Mouse (Mus musculus): ENCODE measurements around the gene Naa38. TPM values are rescaled to one million over a fixed set of nuclear protein-coding genes. Genes with fewer than 3 reads are reported as not detected.
"Not testable (repeated sequence)": the region's sequence is repeated elsewhere in the genome, so short reads cannot be mapped to it uniquely, and the experiment has no call there.

The Naa38 gene
- polyA plus RNA-seq (2014; fragmentation: Nextera tagmentation; extraction: Ambion mirVana) = 158 and 174 TPM in 2 replicates

- peak within 1 kb of the TSS; percentile 59 to 83 for H3K4me3 ChIP-seq (ENCODE audit: control insufficient read depth in 1 of 2, insufficient read depth in 1 of 2, low read depth in 1 of 2, low read length in 2 of 2)
- peak; percentile 59 for ATAC-seq (ENCODE audit: insufficient number of reproducible peaks, insufficient read depth, low FRiP score, low read depth)
- under 1% methylated on average over 24 of the region's 24 CpGs for WGBS
- not testable (repeated sequence) for H3K27me3 ChIP-seq (ENCODE audit: control insufficient read depth, insufficient read depth, low read length); H3K9me3 ChIP-seq (ENCODE audit: control insufficient read depth, low read length)
- H3K36me3 ChIP-seq (ENCODE audit: control insufficient read depth, insufficient read depth, low read length) = peaks cover 12% of the 10 kb centered on the region
- H3K9ac ChIP-seq (ENCODE audit: low read length) = peak within 1 kb of the TSS; percentile 83
- peaks cover 17 to 21% of the 10 kb centered on the region in 2 experiments for H3K4me1 ChIP-seq (ENCODE audit: control insufficient read depth in 2 of 2, insufficient read depth in 2 of 2, low read length in 2 of 2)
- peak within 1 kb of the TSS; percentile 95 to 97 for H3K27ac ChIP-seq (replicated peaks in 1 of 2; ENCODE audit: control insufficient read depth in 1 of 2, insufficient read depth in 1 of 2, low read depth in 2 of 2, low read length in 2 of 2)
- peak within 1 kb of the TSS; percentile 83 for H3K4me2 ChIP-seq (ENCODE audit: low read length)
Measured at GRCm38 (mm10) chr11:69395235-69395633, at the start of gene Naa38, which contains the start of gene Cyb5d1. TSS of gene Naa38 (plus strand) at chr11:69395487. TSS of gene Cyb5d1 (minus strand) at chr11:69395631.

GRCm38 (mm10) chr11:69346441-69346840 is 48.8 kb upstream of the Naa38 start:
- Histone ChIP-seq H3K36me3 (ENCODE audit: control insufficient read depth, insufficient read depth, low read length) (peaks cover 83% of the 10 kb centered on the region), H3K4me1 (ENCODE audit: control insufficient read depth in 2 of 2, insufficient read depth in 2 of 2, low read length in 2 of 2) (no peaks in the 10 kb centered on the region), H3K27me3 (ENCODE audit: control insufficient read depth, insufficient read depth, low read length) (0 out of 2 replicates have a peak, but pooled peaks cover under 1% of the 10 kb centered on the region), H3K4me2 (ENCODE audit: low read length) (no peak overlapping the region), H3K27ac (replicated peaks in 1 of 2; ENCODE audit: control insufficient read depth in 1 of 2, insufficient read depth in 1 of 2, low read depth in 2 of 2, low read length in 2 of 2) (no peak overlapping the region), H3K9me3 (ENCODE audit: control insufficient read depth, low read length) (no peaks in the 10 kb centered on the region), H3K9ac (ENCODE audit: low read length) (no peak overlapping the region), H3K4me3 (ENCODE audit: control insufficient read depth in 1 of 2, insufficient read depth in 1 of 2, low read depth in 1 of 2, low read length in 2 of 2) (no peak overlapping the region)
- ATAC-seq (ENCODE audit: insufficient number of reproducible peaks, insufficient read depth, low FRiP score, low read depth) = no peak
- 86% methylated on average over 26 of the region's 26 CpGs for WGBS

- no peaks in the 10 kb centered on the region for H3K9me3 ChIP-seq (ENCODE audit: control insufficient read depth, low read length)
- no peak for ATAC-seq (ENCODE audit: insufficient number of reproducible peaks, insufficient read depth, low FRiP score, low read depth)
- no peaks in the 10 kb centered on the region for H3K27me3 ChIP-seq (ENCODE audit: control insufficient read depth, insufficient read depth, low read length)
- no peak overlapping the region for H3K4me3 ChIP-seq (ENCODE audit: control insufficient read depth in 1 of 2, insufficient read depth in 1 of 2, low read depth in 1 of 2, low read length in 2 of 2)
- no peak overlapping the region for H3K27ac ChIP-seq (replicated peaks in 1 of 2; ENCODE audit: control insufficient read depth in 1 of 2, insufficient read depth in 1 of 2, low read depth in 2 of 2, low read length in 2 of 2)
- H3K4me1 ChIP-seq (ENCODE audit: control insufficient read depth in 2 of 2, insufficient read depth in 2 of 2, low read length in 2 of 2) = no peaks in the 10 kb centered on the region
- H3K9ac ChIP-seq (ENCODE audit: low read length) = no peak overlapping the region
- 87% methylated on average over 5 of the region's 5 CpGs for WGBS
- no peak overlapping the region for H3K4me2 ChIP-seq (ENCODE audit: low read length)
- peaks cover 99% of the 10 kb centered on the region for H3K36me3 ChIP-seq (ENCODE audit: control insufficient read depth, insufficient read depth, low read length)
Measured at GRCm38 (mm10) chr11:69356544-69356943, 38.7 kb upstream of the Naa38 start.

- no peak overlapping the region for H3K27ac ChIP-seq (replicated peaks in 1 of 2; ENCODE audit: control insufficient read depth in 1 of 2, insufficient read depth in 1 of 2, low read depth in 2 of 2, low read length in 2 of 2)
- WGBS = 88% methylated on average over 12 of the region's 12 CpGs
- H3K9me3 ChIP-seq (ENCODE audit: control insufficient read depth, low read length) = no peaks in the 10 kb centered on the region
- ATAC-seq (ENCODE audit: insufficient number of reproducible peaks, insufficient read depth, low FRiP score, low read depth) = no peak
- H3K4me3 ChIP-seq (ENCODE audit: control insufficient read depth in 1 of 2, insufficient read depth in 1 of 2, low read depth in 1 of 2, low read length in 2 of 2) = no peak overlapping the region
- no peak overlapping the region for H3K9ac ChIP-seq (ENCODE audit: low read length)
- H3K4me2 ChIP-seq (ENCODE audit: low read length) = no peak overlapping the region
- peaks cover 97% of the 10 kb centered on the region for H3K36me3 ChIP-seq (ENCODE audit: control insufficient read depth, insufficient read depth, low read length)
- no peaks in the 10 kb centered on the region for H3K4me1 ChIP-seq (ENCODE audit: control insufficient read depth in 2 of 2, insufficient read depth in 2 of 2, low read length in 2 of 2)
- H3K27me3 ChIP-seq (ENCODE audit: control insufficient read depth, insufficient read depth, low read length) = no peaks in the 10 kb centered on the region
Measured at GRCm38 (mm10) chr11:69357690-69358089, 37.6 kb upstream of the Naa38 start.

GRCm38 (mm10) chr11:69362021-69362420 is 33.3 kb upstream of the Naa38 start:
- Histone ChIP-seq H3K4me2 (ENCODE audit: low read length) (no peak overlapping the region), H3K36me3 (ENCODE audit: control insufficient read depth, insufficient read depth, low read length) (peaks cover 69% of the 10 kb centered on the region), H3K4me3 (ENCODE audit: control insufficient read depth in 1 of 2, insufficient read depth in 1 of 2, low read depth in 1 of 2, low read length in 2 of 2) (no peak overlapping the region), H3K27me3 (ENCODE audit: control insufficient read depth, insufficient read depth, low read length) (no peaks in the 10 kb centered on the region), H3K27ac (replicated peaks in 1 of 2; ENCODE audit: control insufficient read depth in 1 of 2, insufficient read depth in 1 of 2, low read depth in 2 of 2, low read length in 2 of 2) (no peak overlapping the region), H3K4me1 (ENCODE audit: control insufficient read depth in 2 of 2, insufficient read depth in 2 of 2, low read length in 2 of 2) (peaks cover 20% of the 10 kb centered on the region in 2 experiments), H3K9ac (ENCODE audit: low read length) (no peak overlapping the region), H3K9me3 (ENCODE audit: control insufficient read depth, low read length) (no peaks in the 10 kb centered on the region)
- 82% methylated on average over 7 of the region's 7 CpGs for WGBS
- ATAC-seq (ENCODE audit: insufficient number of reproducible peaks, insufficient read depth, low FRiP score, low read depth) = no peak

- Histone ChIP-seq H3K27ac (replicated peaks in 1 of 2; ENCODE audit: control insufficient read depth in 1 of 2, insufficient read depth in 1 of 2, low read depth in 2 of 2, low read length in 2 of 2) (no peak overlapping the region), H3K4me2 (ENCODE audit: low read length) (no peak overlapping the region), H3K9me3 (ENCODE audit: control insufficient read depth, low read length) (no peaks in the 10 kb centered on the region), H3K4me1 (ENCODE audit: control insufficient read depth in 2 of 2, insufficient read depth in 2 of 2, low read length in 2 of 2) (peaks cover 24 to 25% of the 10 kb centered on the region in 2 experiments), H3K36me3 (ENCODE audit: control insufficient read depth, insufficient read depth, low read length) (peaks cover 64% of the 10 kb centered on the region), H3K9ac (ENCODE audit: low read length) (no peak overlapping the region), H3K27me3 (ENCODE audit: control insufficient read depth, insufficient read depth, low read length) (no peaks in the 10 kb centered on the region), H3K4me3 (ENCODE audit: control insufficient read depth in 1 of 2, insufficient read depth in 1 of 2, low read depth in 1 of 2, low read length in 2 of 2) (no peak overlapping the region)
- 82% methylated on average over 2 of the region's 2 CpGs for WGBS
- no peak for ATAC-seq (ENCODE audit: insufficient number of reproducible peaks, insufficient read depth, low FRiP score, low read depth)
Measured at GRCm38 (mm10) chr11:69362479-69362878, 32.8 kb upstream of the Naa38 start.

GRCm38 (mm10) chr11:69364376-69364775 is 30.9 kb upstream of the Naa38 start:
- WGBS = 53% methylated on average over 8 of the region's 8 CpGs
- no peak overlapping the region for H3K4me3 ChIP-seq (ENCODE audit: control insufficient read depth in 1 of 2, insufficient read depth in 1 of 2, low read depth in 1 of 2, low read length in 2 of 2)

GRCm38 (mm10) chr11:69364910-69365309 is 30.4 kb upstream of the Naa38 start:
- peak overlapping the region; percentile 93 for H3K4me2 ChIP-seq (ENCODE audit: low read length)
- under 1% methylated on average over 6 of the region's 6 CpGs for WGBS
- H3K4me1 ChIP-seq (ENCODE audit: control insufficient read depth in 2 of 2, insufficient read depth in 2 of 2, low read length in 2 of 2) = peaks cover 28 to 37% of the 10 kb centered on the region in 2 experiments
- peak overlapping the region; percentile 56; the same call in 1 of the 2 replicates for H3K9ac ChIP-seq (ENCODE audit: low read length)
- no peak overlapping the region for H3K4me3 ChIP-seq (ENCODE audit: control insufficient read depth in 1 of 2, insufficient read depth in 1 of 2, low read depth in 1 of 2, low read length in 2 of 2)
- H3K27ac ChIP-seq (replicated peaks in 1 of 2; ENCODE audit: control insufficient read depth in 1 of 2, insufficient read depth in 1 of 2, low read depth in 2 of 2, low read length in 2 of 2) = peak overlapping the region in 1 of 2 experiments; percentile 97; a peak in 2 of 4 replicates
- peak; percentile 68 for ATAC-seq (ENCODE audit: insufficient number of reproducible peaks, insufficient read depth, low FRiP score, low read depth)
- no peaks in the 10 kb centered on the region for H3K27me3 ChIP-seq (ENCODE audit: control insufficient read depth, insufficient read depth, low read length)
- H3K36me3 ChIP-seq (ENCODE audit: control insufficient read depth, insufficient read depth, low read length) = peaks cover 40% of the 10 kb centered on the region
- H3K9me3 ChIP-seq (ENCODE audit: control insufficient read depth, low read length) = no peaks in the 10 kb centered on the region

More at GRCm38 (mm10) chr11:69364376-69364775, 30.9 kb upstream of the Naa38 start:
- peak overlapping the region in 1 of 2 experiments; percentile 97; a peak in 1 of 4 replicates for H3K27ac ChIP-seq (replicated peaks in 1 of 2; ENCODE audit: control insufficient read depth in 1 of 2, insufficient read depth in 1 of 2, low read depth in 2 of 2, low read length in 2 of 2)
- H3K27me3 ChIP-seq (ENCODE audit: control insufficient read depth, insufficient read depth, low read length) = no peaks in the 10 kb centered on the region
- peak overlapping the region; percentile 93 for H3K4me2 ChIP-seq (ENCODE audit: low read length)
- ATAC-seq (ENCODE audit: insufficient number of reproducible peaks, insufficient read depth, low FRiP score, low read depth) = no peak
- H3K9ac ChIP-seq (ENCODE audit: low read length) = peak overlapping the region; percentile 34
- H3K9me3 ChIP-seq (ENCODE audit: control insufficient read depth, low read length) = no peaks in the 10 kb centered on the region
- peaks cover 28 to 32% of the 10 kb centered on the region in 2 experiments for H3K4me1 ChIP-seq (ENCODE audit: control insufficient read depth in 2 of 2, insufficient read depth in 2 of 2, low read length in 2 of 2)
- H3K36me3 ChIP-seq (ENCODE audit: control insufficient read depth, insufficient read depth, low read length) = peaks cover 45% of the 10 kb centered on the region

Data from heart, embryonic 14.5 days (tissue).